Mouse (Mus musculus) retina, embryonic 14.5 days (tissue): Measurements from ENCODE around the gene Anks1b.
"Not testable (repeated sequence)": the region's sequence is repeated elsewhere in the genome, so short reads cannot be mapped to it uniquely, and the experiment has no call there.

Experiments used
- DNase-seq: peaks from one replicate; pipeline ENCODE4 v3.0.0-alpha.2; 2015; ENCODE audit warnings: low spot score

Anks1b gene

DNA sequence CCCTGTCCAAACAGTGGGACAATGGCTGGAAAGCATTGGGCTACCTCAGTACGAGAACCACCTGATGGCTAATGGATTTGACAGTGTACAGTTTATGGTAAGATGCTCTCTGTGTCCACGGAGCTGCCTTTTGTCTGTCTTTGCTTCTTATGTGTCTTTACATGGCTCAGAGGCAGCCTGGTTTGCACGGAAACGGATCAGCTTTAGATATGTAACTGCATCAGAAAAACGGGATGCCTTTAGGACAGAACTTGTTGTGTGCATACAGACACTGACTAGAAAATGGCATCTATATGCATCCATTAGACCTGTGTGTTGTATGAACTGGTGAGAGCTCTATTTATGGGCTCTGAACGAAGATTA is 703.8 kb downstream of the Anks1b start:
- DNase-seq, result no peak

DNA sequence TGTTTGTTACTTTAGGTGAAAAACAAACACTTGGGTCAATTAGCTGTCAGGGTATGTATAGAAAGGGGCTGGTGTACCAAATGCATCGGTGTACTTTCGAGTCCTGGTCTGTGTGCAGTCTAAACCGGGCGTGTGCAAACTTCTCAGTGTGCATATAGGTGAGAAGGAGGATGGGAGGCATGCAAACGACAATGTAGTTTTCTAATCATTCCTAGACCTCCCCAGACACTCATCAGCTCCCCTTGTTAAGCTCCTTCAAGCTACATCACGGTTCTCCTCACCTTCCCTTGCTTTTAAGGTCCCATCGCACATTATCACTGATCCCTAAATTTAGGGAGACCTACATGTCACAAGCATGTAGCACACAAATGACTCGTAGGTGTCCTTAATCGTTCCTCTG is 704.5 kb downstream of the Anks1b start:
- DNase-seq, result no peak

DNA sequence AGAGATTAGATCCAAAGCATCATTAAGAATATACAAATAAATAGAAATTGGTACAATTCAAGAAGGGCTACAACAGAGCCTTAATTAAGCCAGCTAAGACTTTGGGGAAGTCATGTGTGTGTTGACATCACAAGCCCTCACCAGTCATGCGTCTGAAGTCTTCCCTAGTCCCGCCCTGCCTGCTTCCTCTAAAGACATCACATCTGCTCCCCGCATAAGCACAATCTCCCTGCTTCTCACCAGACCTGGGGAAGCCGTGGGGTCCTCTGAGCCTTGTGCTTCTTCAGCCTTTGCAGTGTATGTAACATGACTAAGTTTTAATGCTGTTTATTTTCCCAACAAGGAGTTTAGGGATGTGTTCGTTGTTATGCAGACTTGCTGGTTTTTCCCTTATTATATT is 706.7 kb downstream of the Anks1b start:
- no peak for DNase-seq

DNA sequence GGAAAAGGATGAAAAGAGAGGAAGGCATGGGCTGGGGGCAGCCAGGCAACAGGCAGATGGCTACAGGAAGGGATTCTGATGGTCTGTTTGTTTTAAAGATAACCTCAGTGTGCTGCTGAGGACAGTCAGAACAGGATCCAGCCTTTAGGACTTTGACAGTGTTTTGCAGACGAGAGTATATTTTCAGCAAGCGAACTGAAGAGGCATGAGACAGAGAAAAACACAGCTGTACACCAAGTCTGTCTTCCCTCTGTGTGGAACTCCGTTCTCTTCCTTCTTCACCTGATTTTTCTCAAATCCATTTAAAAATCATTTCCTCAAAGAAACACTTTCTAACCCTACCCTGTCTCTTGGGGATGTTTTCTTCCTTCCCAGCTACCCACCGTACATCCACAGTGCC is 710.7 kb downstream of the Anks1b start:
- no peak for DNase-seq

DNA sequence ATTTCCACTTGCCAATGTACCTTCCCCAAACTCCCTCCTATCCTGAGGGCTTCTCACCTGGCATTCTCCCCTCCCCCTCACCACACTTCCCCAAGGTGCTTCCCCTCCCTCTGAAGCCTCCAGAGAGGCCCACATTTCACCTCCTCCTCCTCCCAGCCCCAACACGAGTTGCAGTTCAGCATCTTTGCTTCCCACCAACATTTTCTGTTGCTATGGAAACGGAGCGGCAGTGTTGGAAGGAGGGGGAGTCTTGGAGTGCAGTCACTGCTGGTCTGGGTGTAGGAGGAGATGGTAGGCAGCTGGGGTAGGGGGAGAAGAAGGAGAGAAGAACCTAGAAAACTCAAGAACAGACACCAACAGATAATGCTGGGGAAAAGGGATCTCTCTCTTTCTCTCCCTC is 722.8 kb downstream of the Anks1b start:
- peak; percentile 75 for DNase-seq

DNA sequence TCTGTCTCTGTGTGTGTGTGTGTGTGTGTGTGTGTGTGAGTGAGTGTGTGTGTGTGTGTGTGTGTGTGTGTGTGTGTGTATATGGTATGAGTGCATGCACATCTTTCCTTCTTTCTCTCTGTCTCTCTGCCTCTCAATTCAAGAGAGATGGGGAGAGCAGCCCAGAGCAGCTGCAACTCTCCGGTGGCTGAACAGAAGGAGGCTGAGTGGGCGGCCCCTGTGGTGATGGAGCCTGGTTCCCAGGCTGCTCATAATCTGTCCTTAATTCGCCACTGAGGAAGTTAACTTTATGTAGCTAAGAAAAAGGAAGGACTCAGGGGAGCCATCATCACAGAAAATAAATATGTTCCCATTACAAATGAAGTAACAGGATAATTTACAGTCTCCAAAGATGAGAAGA is 723.3 kb downstream of the Anks1b start:
- DNase-seq, result peak; percentile 67

DNA sequence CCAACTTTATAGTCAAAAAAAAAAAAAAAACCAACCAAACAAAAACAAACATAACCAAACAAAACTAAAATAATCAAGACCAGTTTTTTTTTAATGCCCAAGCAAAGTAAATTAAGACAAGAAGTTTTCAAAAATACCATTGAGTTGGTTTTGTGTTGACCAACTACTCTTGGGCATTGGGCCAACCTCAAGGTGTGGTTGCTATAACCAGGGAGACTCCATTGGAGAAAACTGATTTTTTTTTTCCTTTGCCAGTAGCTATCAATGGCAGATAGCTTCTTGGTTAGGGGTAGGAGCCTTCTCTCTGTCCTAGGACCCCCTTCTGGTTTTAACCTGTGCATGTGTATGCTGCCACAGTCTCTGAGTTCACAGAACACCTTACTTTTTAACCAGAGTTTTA is 725.8 kb downstream of the Anks1b start:
- no peak for DNase-seq

DNA sequence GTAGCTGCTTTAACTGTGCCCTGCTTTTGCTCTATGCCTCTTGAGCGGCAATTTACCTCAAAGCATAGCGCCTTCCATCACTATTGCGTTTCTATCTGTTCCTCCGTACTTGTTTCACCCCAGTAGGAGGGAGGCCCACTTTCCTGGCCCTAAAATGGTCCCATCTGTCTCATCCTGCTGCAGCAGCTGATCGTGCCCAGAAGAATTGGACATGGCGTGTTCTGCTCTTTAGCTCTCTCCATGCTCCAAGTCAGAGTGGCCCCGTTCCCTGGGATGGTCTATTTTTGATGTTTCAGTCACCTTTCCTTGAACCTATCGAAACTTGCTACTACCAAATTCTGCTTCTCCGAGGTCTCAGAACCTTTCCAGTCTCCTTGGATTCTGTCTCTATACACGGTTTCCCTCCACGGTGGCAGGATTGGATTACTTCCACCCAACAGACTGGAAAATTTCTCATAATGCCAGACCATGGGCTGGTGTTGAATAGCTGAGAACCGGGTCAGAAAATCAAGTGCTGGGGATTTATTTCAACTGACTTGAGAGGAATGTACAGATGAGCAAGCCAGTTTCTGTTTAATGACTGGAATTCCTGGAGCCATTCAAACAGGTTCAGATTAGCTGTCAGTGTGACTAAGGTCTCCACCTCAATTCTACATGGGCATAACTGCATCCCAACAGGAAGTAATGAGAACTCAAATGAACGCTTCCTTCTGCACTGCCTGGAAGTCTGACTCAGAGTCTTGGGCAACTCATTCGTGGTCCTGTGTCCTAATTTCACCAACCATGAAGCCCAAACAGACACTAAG is 726.6 kb downstream of the Anks1b start:
- DNase-seq, result peak; percentile 66

DNA sequence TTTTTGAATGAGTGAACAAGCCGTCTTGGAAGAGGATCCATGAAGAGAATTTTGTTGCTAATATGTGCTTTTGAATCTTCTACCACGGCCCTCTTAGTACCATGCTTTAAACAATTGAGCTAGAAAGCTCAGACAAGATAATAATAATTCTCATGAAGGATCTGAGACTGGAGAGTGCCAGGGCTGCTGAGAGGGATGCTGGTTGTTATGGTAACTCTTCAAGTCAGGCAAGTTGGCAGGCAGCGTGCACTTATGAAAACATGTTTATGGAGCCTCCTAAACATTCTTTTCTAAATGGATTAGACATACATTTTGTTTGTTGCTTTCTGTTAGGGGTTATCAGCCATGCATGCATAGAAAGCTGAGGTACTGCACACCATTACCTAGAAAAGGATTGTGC is 734.3 kb downstream of the Anks1b start:
- DNase-seq, result no peak

DNA sequence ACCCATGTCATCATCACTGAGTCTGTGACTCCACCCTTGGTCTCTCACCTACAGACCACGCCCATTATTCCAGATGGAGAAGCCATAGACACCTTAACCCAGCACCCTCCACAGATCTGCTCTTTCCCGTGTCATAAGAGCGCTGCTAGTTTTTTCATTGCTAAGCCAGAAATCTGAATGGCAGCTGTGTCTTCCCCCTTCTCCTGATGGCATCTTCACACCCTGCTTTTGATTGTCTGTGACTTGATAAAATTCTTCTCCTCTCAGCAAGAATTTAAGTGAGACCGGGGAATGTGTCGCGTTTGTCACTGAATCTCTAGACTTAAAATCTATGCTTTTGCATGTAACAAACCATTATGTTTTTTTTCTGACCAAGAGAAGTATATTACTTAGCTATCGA is 736.1 kb downstream of the Anks1b start:
- DNase-seq, result no peak

DNA sequence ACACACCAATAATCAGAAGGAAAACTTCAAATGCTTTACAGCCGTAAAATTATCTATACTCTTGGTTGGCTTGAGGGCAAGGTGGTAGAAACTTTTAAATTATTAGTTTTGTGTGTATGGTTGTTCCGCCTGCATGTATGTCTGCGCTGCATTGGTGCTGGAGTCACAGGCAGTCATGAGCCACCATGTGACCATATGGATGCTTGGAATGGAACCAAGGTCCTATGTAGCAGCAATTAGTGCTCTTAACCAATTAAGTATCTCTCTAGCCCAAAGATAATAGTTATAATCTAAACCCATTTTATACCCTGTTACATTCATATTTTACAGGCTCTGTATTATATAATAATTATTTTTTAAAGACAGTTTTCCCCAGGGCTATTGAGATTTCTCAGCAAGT is 739.7 kb downstream of the Anks1b start:
- no peak for DNase-seq

DNA sequence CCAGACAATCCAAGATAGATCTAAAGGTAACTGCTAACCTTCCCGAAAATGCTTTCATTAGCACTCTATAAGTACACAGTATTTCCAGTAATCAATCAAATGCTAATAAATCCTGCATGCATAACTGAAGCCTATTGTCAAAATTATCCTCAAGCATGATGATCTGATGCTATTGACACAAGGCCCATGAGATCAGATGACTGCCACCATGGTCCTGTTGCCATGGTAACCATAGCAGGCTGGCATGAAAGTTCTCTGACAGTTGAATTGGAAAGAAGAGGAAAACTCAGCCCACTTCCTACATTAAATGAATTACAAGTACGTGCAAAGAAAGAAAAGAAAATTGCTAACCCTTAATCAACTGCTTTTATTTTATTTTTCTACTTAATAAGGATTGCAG is 741.9 kb downstream of the Anks1b start:
- peak; percentile 24 for DNase-seq

DNA sequence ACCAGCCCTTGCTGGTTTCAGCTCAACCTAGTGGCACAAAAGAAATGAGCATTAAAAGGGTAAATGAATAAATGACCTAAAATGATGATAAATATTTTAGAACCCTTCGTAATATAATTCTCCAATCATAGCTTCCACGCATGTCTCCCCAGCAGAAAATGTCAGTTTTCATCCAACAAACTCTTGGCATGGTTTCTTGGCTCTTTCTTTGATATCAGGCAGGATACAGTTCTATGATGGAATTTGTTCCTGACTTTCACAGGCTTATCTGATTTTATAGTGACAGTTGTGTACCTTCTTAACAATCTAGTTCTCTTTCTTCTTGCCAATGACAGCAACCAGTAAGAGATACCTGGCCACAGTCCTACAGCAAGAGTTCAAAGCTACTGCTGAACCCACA is 743.3 kb downstream of the Anks1b start:
- no peak for DNase-seq

DNA sequence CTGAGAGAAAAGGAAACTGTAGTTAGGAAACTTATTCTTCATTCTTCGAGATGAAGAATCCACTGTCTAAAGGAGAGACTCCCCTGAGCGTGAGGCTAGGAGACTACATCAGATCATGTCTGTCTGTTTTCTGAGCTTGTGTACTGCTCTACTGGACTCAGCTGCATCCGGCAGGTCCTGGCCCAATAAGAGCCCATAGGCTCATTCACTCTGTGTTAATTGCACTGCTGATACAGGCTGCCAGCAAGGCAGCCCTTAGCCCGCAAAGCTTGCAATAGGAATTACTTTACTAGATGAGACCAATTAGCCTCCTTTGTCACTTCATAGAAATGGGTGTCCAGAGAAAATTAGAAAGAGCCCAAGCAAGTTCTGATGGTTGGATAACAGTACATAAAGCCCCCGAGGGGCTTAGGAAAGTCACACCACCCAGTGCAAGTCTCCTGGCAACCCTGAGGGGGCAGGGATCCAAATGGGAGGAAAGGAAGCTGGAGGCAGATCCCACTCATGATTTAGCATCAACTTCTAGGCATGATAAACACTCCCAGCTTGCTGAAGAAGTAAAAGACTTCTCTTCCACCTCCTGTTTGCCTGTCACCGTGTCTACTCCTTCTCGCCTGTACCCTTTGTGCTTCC is 744.5 kb downstream of the Anks1b start:
- no peak for DNase-seq

DNA sequence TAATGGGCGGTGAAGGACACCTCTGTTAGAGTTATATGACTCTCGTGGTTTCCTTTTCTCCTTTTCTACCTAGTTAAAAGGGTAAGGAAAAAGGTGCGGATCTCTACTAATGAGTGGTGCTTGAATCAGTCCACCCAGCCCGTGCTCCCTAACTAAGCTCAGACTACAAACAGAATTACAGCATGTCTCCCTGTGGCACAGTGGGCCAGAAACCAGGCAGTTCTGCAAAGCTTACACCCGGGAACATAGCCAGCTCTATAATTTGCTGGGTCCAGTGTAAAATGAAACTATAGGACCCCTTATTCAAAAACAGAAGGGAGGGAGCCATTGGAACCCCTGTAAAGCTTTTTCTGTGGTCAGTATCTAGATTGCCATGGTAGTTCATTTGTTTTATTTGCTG is 754.2 kb downstream of the Anks1b start:
- no peak for DNase-seq

DNA sequence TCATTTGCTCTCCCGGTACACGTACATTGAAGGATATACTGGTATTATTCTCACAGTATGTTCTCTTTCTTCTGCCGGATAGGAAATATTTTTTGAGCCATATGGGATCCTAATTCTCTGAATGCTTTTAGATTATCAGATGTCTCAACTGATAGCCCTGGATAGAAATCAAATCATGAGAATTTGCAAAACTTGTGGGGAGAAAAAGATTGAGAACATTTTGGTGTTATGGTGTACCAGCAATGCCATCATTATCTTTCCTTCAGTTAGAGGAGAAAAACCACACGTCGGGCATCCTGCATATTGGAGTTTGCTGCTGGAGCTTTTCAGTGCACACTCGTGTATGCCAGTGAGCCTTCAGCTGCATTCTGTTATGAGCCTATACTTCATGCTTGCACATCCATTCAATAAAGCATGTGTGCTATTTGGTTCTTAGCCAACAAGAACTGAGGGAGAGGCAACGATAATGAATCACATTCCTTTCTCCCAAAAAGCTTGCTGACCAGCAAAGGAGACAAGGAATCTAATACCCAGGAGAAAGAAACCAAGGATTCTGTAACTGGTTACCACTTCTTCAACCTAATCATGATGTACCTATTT is 756.9 kb downstream of the Anks1b start:
- no peak for DNase-seq

DNA sequence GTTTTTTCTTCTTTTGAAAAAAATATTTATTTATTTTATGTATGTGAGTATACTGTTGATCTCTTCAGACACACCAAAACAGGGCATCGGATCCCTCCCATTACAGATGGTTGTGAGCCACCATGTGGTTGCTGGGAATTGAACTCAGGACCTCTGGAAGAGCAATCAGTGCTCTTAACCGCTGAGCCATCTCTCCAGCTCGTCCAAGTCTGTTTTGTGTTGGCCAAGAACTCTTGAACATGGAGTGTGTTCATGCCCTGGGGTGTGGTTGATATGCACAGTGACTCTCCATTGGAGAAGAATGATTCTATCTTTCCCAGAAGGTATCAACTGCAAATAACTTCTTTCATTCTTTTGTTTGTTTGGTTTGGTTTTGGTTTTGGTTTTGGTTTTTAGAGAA is 757.5 kb downstream of the Anks1b start:
- not testable (repeated sequence) for DNase-seq

DNA sequence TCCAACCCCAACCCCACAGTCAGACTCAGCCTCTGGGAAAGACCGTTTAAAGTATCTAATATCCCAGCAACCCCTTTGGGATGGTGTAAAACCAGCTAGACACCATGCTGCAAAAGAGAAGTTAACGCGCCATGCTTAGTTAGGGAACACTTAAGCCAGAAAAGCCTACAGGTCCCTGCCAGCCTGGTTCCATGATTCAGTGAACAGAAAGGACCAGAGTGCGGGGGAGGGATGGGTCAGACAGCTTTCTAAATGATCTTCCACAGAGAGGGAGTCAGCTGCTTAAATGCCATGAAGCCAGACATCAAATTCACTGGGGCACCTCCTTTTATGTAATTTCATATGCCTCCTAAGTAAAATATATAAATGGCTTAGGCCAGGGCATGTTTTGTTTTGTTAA is 764.0 kb downstream of the Anks1b start:
- no peak for DNase-seq

DNA sequence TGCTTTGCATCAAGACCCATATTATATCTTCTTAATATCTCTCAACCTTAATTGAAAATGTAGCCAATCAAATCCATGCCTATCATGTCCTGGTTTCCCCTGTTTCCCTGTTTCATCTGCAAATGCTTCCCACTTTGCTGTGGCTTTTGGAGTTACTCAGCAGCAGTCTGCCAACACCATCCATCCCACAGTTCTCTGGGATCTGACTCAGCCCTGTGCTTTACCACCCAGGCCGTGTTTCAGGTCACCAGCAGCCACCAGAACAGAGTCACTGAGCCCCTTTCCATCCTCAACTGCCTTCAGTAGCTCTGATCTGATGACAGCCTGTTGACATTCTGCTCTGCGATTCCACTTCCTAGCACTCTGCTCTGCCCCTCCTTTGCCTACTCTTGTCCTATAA is 776.4 kb downstream of the Anks1b start:
- DNase-seq, result no peak

DNA sequence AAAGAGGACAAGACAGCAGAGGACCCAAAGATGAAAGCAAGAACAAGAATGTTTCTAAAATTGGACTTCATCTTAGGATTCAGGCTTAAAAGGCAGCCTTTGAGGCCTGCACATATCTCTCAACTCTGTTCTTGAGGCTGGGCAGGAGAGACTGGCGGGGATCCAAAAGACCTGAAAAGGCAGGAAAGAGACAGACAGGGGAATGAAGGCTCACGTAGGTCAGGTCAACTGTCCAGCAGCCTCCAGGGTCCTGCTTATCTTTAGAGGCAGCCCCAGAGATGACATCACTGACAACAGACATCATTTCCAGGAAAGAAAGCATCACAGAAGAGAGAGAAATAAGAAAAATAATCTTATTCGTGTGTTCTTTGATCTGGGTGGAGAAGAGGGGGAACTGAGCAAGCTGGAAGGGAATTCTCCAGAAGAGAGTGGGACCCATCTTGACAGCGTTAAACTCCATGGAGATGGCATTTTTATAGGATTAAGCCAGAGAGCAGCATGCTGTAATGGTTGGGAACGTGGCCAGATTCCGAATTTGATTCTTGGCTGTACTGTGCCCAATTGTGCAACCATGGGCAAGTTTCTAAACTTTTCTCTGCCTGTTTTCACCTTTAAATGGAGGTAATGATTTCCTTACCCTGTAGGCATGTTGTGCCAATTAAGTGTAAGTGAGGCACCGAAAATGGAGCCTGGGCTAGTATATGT is 784.3 kb downstream of the Anks1b start:
- DNase-seq, result no peak

DNA sequence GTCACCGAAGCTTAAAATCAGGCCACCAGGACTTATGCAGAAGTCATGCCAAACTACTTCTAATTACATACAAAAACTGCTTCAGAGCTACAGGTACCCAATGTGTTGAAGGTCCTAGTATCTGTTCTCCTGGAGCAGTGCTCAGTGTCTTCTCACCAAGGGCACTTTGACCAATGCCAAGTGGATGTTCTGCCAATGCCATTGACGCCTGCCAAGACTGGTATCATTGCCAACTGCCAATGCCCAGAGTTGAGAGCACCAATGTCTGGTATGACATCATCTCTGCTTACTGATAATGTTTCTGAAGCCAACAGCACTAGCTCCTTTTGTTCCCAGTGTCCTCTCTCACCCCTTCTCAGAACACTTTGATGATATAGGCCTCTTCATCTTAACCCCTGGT is 793.4 kb downstream of the Anks1b start:
- no peak for DNase-seq

DNA sequence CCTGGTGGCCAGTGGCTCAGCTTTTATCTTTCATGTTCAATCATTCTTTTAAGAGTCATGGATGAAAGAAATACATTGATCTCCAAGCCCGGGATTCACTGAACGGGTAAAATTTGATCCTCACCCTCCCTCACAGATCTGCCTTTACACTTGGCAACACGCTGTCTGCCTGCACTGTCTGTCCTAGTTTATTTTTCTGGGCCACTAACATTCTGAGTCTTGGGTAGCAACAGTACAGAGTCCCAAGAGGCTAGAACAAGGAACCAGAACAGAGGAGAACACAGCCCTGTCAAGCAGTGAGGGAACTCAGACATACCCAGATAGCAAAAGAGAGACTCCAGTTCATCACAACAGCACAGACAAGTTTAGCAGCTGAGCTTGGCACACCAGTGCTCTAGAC is 797.0 kb downstream of the Anks1b start:
- no peak for DNase-seq

DNA sequence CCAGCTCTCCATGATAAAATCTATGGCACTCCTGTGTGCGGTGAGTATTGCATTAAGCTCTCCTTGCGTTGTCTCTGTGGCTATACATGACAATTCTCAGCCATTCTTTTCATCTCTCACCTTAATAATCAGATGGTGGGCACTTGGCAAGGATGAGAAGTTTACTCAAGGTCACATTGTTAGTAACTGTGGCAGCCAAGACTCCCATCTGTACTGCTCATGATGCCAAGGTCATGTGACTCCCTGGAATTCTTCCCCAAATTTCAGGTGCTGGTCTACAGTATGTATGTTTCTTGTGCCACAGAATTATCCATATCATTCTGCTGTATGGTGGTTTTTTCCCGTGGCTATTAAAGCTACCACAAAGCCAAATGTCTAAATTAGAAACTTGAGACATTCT is 798.8 kb downstream of the Anks1b start:
- DNase-seq, result no peak
